Comparison of ENCODE assay signal across 8 mouse cellular contexts in genomic region chr15:84714730-84715129, GRCm38 (mm10). TPM values are rescaled to one million over a fixed set of nuclear protein-coding genes. Genes with fewer than 3 reads are reported as not detected.
DNase-seq lines count a peak whose midpoint lies in the region; ATAC-seq and TF ChIP-seq lines count a peak whose summit lies in the region.

No protein-coding gene starts in this region.

- H3K27ac ChIP-seq in forebrain, embryonic 12.5 days = peak overlapping the region; percentile 33
- H3K27ac ChIP-seq in midbrain, embryonic 10.5 days (replicated peaks) = peak overlapping the region; percentile 75
- H3K27ac ChIP-seq in stomach, embryonic 14.5 days (ENCODE audit: low read length) = peak overlapping the region; percentile 91

- DNase-seq in adipocyte (ENCODE audit: low spot score) = peak; percentile 61
- DNase-seq in heart, postnatal 14 days = peak; percentile 87 to 88
- DNase-seq in kidney, postnatal 4 days = peak; percentile 90 to 95
- DNase-seq in midbrain, embryonic 10.5 days (ENCODE audit: low spot score) = peak; percentile 82

- H3K4me2 ChIP-seq in forebrain, embryonic 12.5 days = peak overlapping the region; percentile 48
- H3K4me2 ChIP-seq in stomach, embryonic 14.5 days (replicated peaks; ENCODE audit: low read depth, low read length) = peak overlapping the region; percentile 47

- 2% methylated on average over 17 of the region's 17 CpGs for WGBS in forebrain, embryonic 12.5 days
- 1% methylated on average over 17 of the region's 17 CpGs for WGBS in midbrain, embryonic 10.5 days
- WGBS in stomach, embryonic 14.5 days = under 1% methylated on average over 17 of the region's 17 CpGs

- H3K27me3 ChIP-seq in E14TG2a.4 (ENCODE audit: insufficient read depth, low read length) = peaks cover 48% of the 10 kb centered on the region
- H3K27me3 ChIP-seq in forebrain, embryonic 12.5 days = peaks cover 27% of the 10 kb centered on the region
- H3K27me3 ChIP-seq in midbrain, embryonic 10.5 days (ENCODE audit: low read depth, poor library complexity, severe bottlenecking) = peaks cover 59% of the 10 kb centered on the region
- no peaks in the 10 kb centered on the region for H3K27me3 ChIP-seq in stomach, embryonic 14.5 days (ENCODE audit: control insufficient read depth, insufficient read depth, low read length)

- no peak for TF ChIP-seq CTCF in E14TG2a.4 (conservative IDR thresholded peaks at IDR 0.05; ENCODE audit: low read length)

- no peaks in the 10 kb centered on the region for H3K9me3 ChIP-seq in E14TG2a.4 (ENCODE audit: low read length)
- no peaks in the 10 kb centered on the region for H3K9me3 ChIP-seq in forebrain, embryonic 12.5 days
- H3K9me3 ChIP-seq in midbrain, embryonic 10.5 days (replicated peaks) = no peaks in the 10 kb centered on the region
- H3K9me3 ChIP-seq in stomach, embryonic 14.5 days (ENCODE audit: control insufficient read depth, low read depth, low read length) = no peaks in the 10 kb centered on the region

- no peaks in the 10 kb centered on the region for H3K36me3 ChIP-seq in E14TG2a.4 (ENCODE audit: insufficient read depth, low read length)
- H3K36me3 ChIP-seq in forebrain, embryonic 12.5 days (replicated peaks) = no peaks in the 10 kb centered on the region
- H3K36me3 ChIP-seq in midbrain, embryonic 10.5 days = no peaks in the 10 kb centered on the region
- H3K36me3 ChIP-seq in stomach, embryonic 14.5 days (ENCODE audit: control insufficient read depth, insufficient read depth, low read length) = no peaks in the 10 kb centered on the region

- H3K9ac ChIP-seq in forebrain, embryonic 12.5 days = peak overlapping the region; percentile 39; the same call in 1 of the 2 replicates
- H3K9ac ChIP-seq in stomach, embryonic 14.5 days (replicated peaks; ENCODE audit: low read depth, low read length) = no peak overlapping the region; the same call in 1 of the 2 replicates

- intact Hi-C loops in heart, postnatal 14 days (cut with DNase I) = no loop called here

- peak overlapping the region; percentile 41 for H3K4me3 ChIP-seq in E14TG2a.4 (replicated peaks; ENCODE audit: low read length)
- peak overlapping the region; percentile 15; the same call in 1 of the 2 replicates for H3K4me3 ChIP-seq in forebrain, embryonic 12.5 days (replicated peaks)
- peak overlapping the region; percentile 43 for H3K4me3 ChIP-seq in midbrain, embryonic 10.5 days
- peak overlapping the region; percentile 5; the same call in 1 of the 2 replicates for H3K4me3 ChIP-seq in stomach, embryonic 14.5 days (ENCODE audit: low read depth, low read length)

- peak; percentile 68; the same call in 1 of the 2 replicates for ATAC-seq in forebrain, embryonic 12.5 days (ENCODE audit: low FRiP score)
- peak; percentile 75; the same call in 1 of the 2 replicates for ATAC-seq in stomach, embryonic 14.5 days (ENCODE audit: insufficient number of reproducible peaks, insufficient read depth, low FRiP score, low read depth)
- ATAC-seq in cerebellum, adult (ENCODE audit: insufficient number of reproducible peaks, low FRiP score, low TSS enrichment) = no peak

- H3K4me1 ChIP-seq in E14TG2a.4 (replicated peaks; ENCODE audit: low read depth, low read length) = peaks cover 69% of the 10 kb centered on the region
- H3K4me1 ChIP-seq in forebrain, embryonic 12.5 days = peaks cover 14% of the 10 kb centered on the region
- H3K4me1 ChIP-seq in midbrain, embryonic 10.5 days = peaks cover 21% of the 10 kb centered on the region
- peaks cover 17% of the 10 kb centered on the region; the same call in 1 of the 2 replicates for H3K4me1 ChIP-seq in stomach, embryonic 14.5 days (ENCODE audit: control insufficient read depth, insufficient read depth, low read length)

RNA-seq across cellular contexts. Expression of gene Arhgap8, which starts 5.1 kb away (rescaled TPM):
- 0.60 and 1.1 TPM in 2 replicates for polyA plus RNA-seq in forebrain, embryonic 12.5 days (2016; fragmentation: Nextera tagmentation; extraction: Ambion mirVana)
- 1 to 10 TPM in 1 of 2 experiments, under 1 TPM in 1; 0.86 to 2.6 TPM for total RNA-seq in heart, postnatal 14 days (2021)
- 1.5 and 1.7 TPM in 2 replicates for polyA plus RNA-seq in midbrain, embryonic 10.5 days (2016; fragmentation: Nextera tagmentation; extraction: Ambion mirVana)
- polyA plus RNA-seq in stomach, embryonic 14.5 days (2014; fragmentation: Nextera tagmentation; extraction: Ambion mirVana) = 12.3 and 14.2 TPM in 2 replicates

RNA-seq across cellular contexts. Expression of gene Prr5, which starts 45.3 kb away (rescaled TPM):
- 7.6 and 10.1 TPM in 2 replicates for polyA plus RNA-seq in forebrain, embryonic 12.5 days (2016; fragmentation: Nextera tagmentation; extraction: Ambion mirVana)
- 1 to 10 TPM; 5.6 to 8.3 TPM for total RNA-seq in heart, postnatal 14 days (2021)
- polyA plus RNA-seq in midbrain, embryonic 10.5 days (2016; fragmentation: Nextera tagmentation; extraction: Ambion mirVana) = 14.7 and 17.1 TPM in 2 replicates
- polyA plus RNA-seq in stomach, embryonic 14.5 days (2014; fragmentation: Nextera tagmentation; extraction: Ambion mirVana) = 29.0 and 34.8 TPM in 2 replicates

Comparison
In these comparisons a context has a peak if more than half of its experiments do, and no peak if none do; other contexts are left out.
1. H3K27ac ChIP-seq: peak in every context shown above with its lines; median percentile 91 in stomach, embryonic 14.5 days; 75 in midbrain, embryonic 10.5 days; 33 in forebrain, embryonic 12.5 days.